22 mouse cellular contexts compared by ENCODE assay signal in genomic region chr13:83484721-83485369, GRCm38 (mm10). TPM values are rescaled to one million over a fixed set of nuclear protein-coding genes. Genes with fewer than 3 reads are reported as not detected.
DNase-seq lines count a peak whose midpoint lies in the region; ATAC-seq lines count a peak whose summit lies in the region.
"Had no signal": no experiment of that assay in that cellular context is flagged by ENCODE, and none has a peak within 500 bp of the region (broad histone marks: within the 10 kb centered on the region; RNA-seq: fewer than 3 reads in every experiment).

No protein-coding gene starts in this region.

- H3K9ac ChIP-seq in forebrain, embryonic 12.5 days, result no peak overlapping the region
- H3K9ac ChIP-seq in embryonic facial prominence, embryonic 12.5 days, result no peak overlapping the region
- H3K9ac ChIP-seq in forebrain, embryonic 15.5 days (replicated peaks), result no peak overlapping the region
- H3K9ac ChIP-seq: hindbrain, embryonic 12.5 days had no signal

- 82% methylated on average over 7 of the region's 7 CpGs for WGBS in forebrain, embryonic 12.5 days
- 87% methylated on average over 7 of the region's 7 CpGs for WGBS in forebrain, embryonic 10.5 days
- 64% methylated on average over 7 of the region's 7 CpGs for WGBS in embryonic facial prominence, embryonic 12.5 days
- 67% methylated on average over 7 of the region's 7 CpGs for WGBS in forebrain, embryonic 15.5 days

- DNase-seq in forebrain, embryonic 10.5 days (ENCODE audit: extremely low spot score, low spot score), result no peak
- DNase-seq in brain, adult 2 months (ENCODE audit: low read depth, low spot score), result peak; percentile 14
- no peak for DNase-seq in ovary, postnatal 36 days (ENCODE audit: low spot score)
- DNase-seq in right cerebral cortex, postnatal 14 days, result no peak
- no peak for DNase-seq in urinary bladder, postnatal 25 days (ENCODE audit: low spot score)
- DNase-seq: adrenal gland, postnatal 10 days; cerebellum, adult 11 months; cerebellum, adult 9-10 months; cerebellum, postnatal 25 days; gastrocnemius, postnatal 36 days; heart, adult 18-20 months; heart, postnatal 10 days; heart, postnatal 4 days; kidney, adult 8-10 months had no signal

- peak; percentile 49; the same call in 1 of the 2 replicates for ATAC-seq in forebrain, embryonic 12.5 days (ENCODE audit: low FRiP score)
- 0 out of 2 replicates have a peak, but pooled peaks have one; percentile 28 for ATAC-seq in embryonic facial prominence, embryonic 12.5 days (ENCODE audit: insufficient number of reproducible peaks, insufficient read depth, low FRiP score, low TSS enrichment)
- peak; percentile 73 for ATAC-seq in forebrain, embryonic 15.5 days (replicated peaks)
- ATAC-seq: hindbrain, embryonic 16.5 days; inflammation-experienced regulatory T-cells, adult 6 months; intestine, postnatal 0 days had no signal

- H3K27ac ChIP-seq in forebrain, embryonic 12.5 days, result no peak overlapping the region
- no peak overlapping the region for H3K27ac ChIP-seq in forebrain, embryonic 10.5 days
- H3K27ac ChIP-seq in embryonic facial prominence, embryonic 12.5 days, result no peak overlapping the region
- H3K27ac ChIP-seq in forebrain, embryonic 15.5 days (replicated peaks), result no peak overlapping the region; the same call in 1 of the 2 replicates
- H3K27ac ChIP-seq: heart, embryonic 10.5 days; hindbrain, embryonic 12.5 days had no signal

- no peak overlapping the region for H3K4me2 ChIP-seq in forebrain, embryonic 12.5 days
- no peak overlapping the region for H3K4me2 ChIP-seq in embryonic facial prominence, embryonic 12.5 days (replicated peaks)
- H3K4me2 ChIP-seq in forebrain, embryonic 15.5 days (replicated peaks), result no peak overlapping the region
- H3K4me2 ChIP-seq: hindbrain, embryonic 12.5 days had no signal

- H3K4me3 ChIP-seq in forebrain, embryonic 12.5 days (replicated peaks), result no peak overlapping the region
- H3K4me3 ChIP-seq in forebrain, embryonic 10.5 days, result no peak overlapping the region
- H3K4me3 ChIP-seq in embryonic facial prominence, embryonic 12.5 days, result no peak overlapping the region
- no peak overlapping the region for H3K4me3 ChIP-seq in forebrain, embryonic 15.5 days
- H3K4me3 ChIP-seq: heart, embryonic 10.5 days; hindbrain, embryonic 12.5 days had no signal

- no peaks in the 10 kb centered on the region for H3K36me3 ChIP-seq in forebrain, embryonic 12.5 days (replicated peaks)
- H3K36me3 ChIP-seq in forebrain, embryonic 10.5 days (replicated peaks), result no peaks in the 10 kb centered on the region
- H3K36me3 ChIP-seq in embryonic facial prominence, embryonic 12.5 days, result no peaks in the 10 kb centered on the region
- no peaks in the 10 kb centered on the region for H3K36me3 ChIP-seq in forebrain, embryonic 15.5 days
- H3K36me3 ChIP-seq: heart, embryonic 10.5 days; hindbrain, embryonic 12.5 days had no signal

- no peaks in the 10 kb centered on the region for H3K9me3 ChIP-seq in forebrain, embryonic 12.5 days
- no peaks in the 10 kb centered on the region for H3K9me3 ChIP-seq in forebrain, embryonic 10.5 days
- no peaks in the 10 kb centered on the region for H3K9me3 ChIP-seq in embryonic facial prominence, embryonic 12.5 days
- no peaks in the 10 kb centered on the region for H3K9me3 ChIP-seq in forebrain, embryonic 15.5 days
- H3K9me3 ChIP-seq: heart, embryonic 10.5 days; hindbrain, embryonic 12.5 days had no signal

- no peaks in the 10 kb centered on the region for H3K4me1 ChIP-seq in forebrain, embryonic 12.5 days
- no peaks in the 10 kb centered on the region; the same call in 1 of the 2 replicates for H3K4me1 ChIP-seq in forebrain, embryonic 10.5 days
- H3K4me1 ChIP-seq in embryonic facial prominence, embryonic 12.5 days, result no peaks in the 10 kb centered on the region
- peaks cover 7% of the 10 kb centered on the region; the same call in 1 of the 2 replicates for H3K4me1 ChIP-seq in forebrain, embryonic 15.5 days
- H3K4me1 ChIP-seq: hindbrain, embryonic 12.5 days had no signal

- H3K27me3 ChIP-seq in forebrain, embryonic 12.5 days, result no peaks in the 10 kb centered on the region
- H3K27me3 ChIP-seq in forebrain, embryonic 10.5 days (ENCODE audit: poor library complexity, severe bottlenecking), result no peaks in the 10 kb centered on the region
- H3K27me3 ChIP-seq in embryonic facial prominence, embryonic 12.5 days, result no peaks in the 10 kb centered on the region
- H3K27me3 ChIP-seq in forebrain, embryonic 15.5 days, result no peaks in the 10 kb centered on the region
- H3K27me3 ChIP-seq: hindbrain, embryonic 12.5 days had no signal

RNA-seq across cellular contexts. Expression of gene Mef2c, which starts 19.0 kb away (rescaled TPM):
- 29.4 and 33.3 TPM in 2 replicates for polyA plus RNA-seq in forebrain, embryonic 12.5 days (2016; fragmentation: Nextera tagmentation; extraction: Ambion mirVana)
- 13.9 and 16.8 TPM in 2 replicates for polyA plus RNA-seq in forebrain, embryonic 10.5 days (2016; fragmentation: Nextera tagmentation; extraction: Ambion mirVana)
- 69.9 and 73.2 TPM in 2 replicates for polyA plus RNA-seq in embryonic facial prominence, embryonic 12.5 days (2016; fragmentation: Nextera tagmentation; extraction: Ambion mirVana)
- 197 and 227 TPM in 2 replicates for polyA plus RNA-seq in forebrain, embryonic 15.5 days (2015; fragmentation: Nextera tagmentation; extraction: Ambion mirVana)
